Mouse (Mus musculus): ENCODE measurements around the gene Zmynd10. TPM values are rescaled to one million over a fixed set of nuclear protein-coding genes. Genes with fewer than 3 reads are reported as not detected.

Zmynd10 gene
- total RNA-seq, 2 experiments from 2014 or later: not detected

GRCm38 (mm10) chr9:107538711-107539110, 8.4 kb upstream of the Zmynd10 start:
- no peak for ATAC-seq (replicated peaks; ENCODE audit: low FRiP score, low TSS enrichment, poor library complexity, severe bottlenecking)

GRCm38 (mm10) chr9:107539940-107540339, 7.2 kb upstream of the Zmynd10 start:
- ATAC-seq (replicated peaks; ENCODE audit: low FRiP score, low TSS enrichment, poor library complexity, severe bottlenecking): no peak

- no peak for ATAC-seq (replicated peaks; ENCODE audit: low FRiP score, low TSS enrichment, poor library complexity, severe bottlenecking)
Measured at GRCm38 (mm10) chr9:107540420-107540819, 6.7 kb upstream of the Zmynd10 start.

- ATAC-seq (replicated peaks; ENCODE audit: low FRiP score, low TSS enrichment, poor library complexity, severe bottlenecking): no peak
Measured at GRCm38 (mm10) chr9:107541005-107541404, 6.1 kb upstream of the Zmynd10 start.

GRCm38 (mm10) chr9:107541474-107542351, 5.4 kb upstream of the Zmynd10 start, which contains the start of the genes Cyb561d2 and Nprl2:
Gene Cyb561d2, minus strand, starts transcription at chr9:107542193.
Gene Nprl2, plus strand, starts transcription at chr9:107542226.
- ATAC-seq (replicated peaks; ENCODE audit: low FRiP score, low TSS enrichment, poor library complexity, severe bottlenecking): peak; percentile 77

- peak; percentile 6; the same call in 1 of the 2 replicates for ATAC-seq (replicated peaks; ENCODE audit: low FRiP score, low TSS enrichment, poor library complexity, severe bottlenecking)
Measured at GRCm38 (mm10) chr9:107542352-107542686, 4.8 kb upstream of the Zmynd10 start.

- no peak for ATAC-seq (replicated peaks; ENCODE audit: low FRiP score, low TSS enrichment, poor library complexity, severe bottlenecking)
Measured at GRCm38 (mm10) chr9:107542721-107543120, 4.4 kb upstream of the Zmynd10 start.

- no peak for ATAC-seq (replicated peaks; ENCODE audit: low FRiP score, low TSS enrichment, poor library complexity, severe bottlenecking)
Measured at GRCm38 (mm10) chr9:107543299-107543698, 3.8 kb upstream of the Zmynd10 start.

- ATAC-seq (replicated peaks; ENCODE audit: low FRiP score, low TSS enrichment, poor library complexity, severe bottlenecking): no peak
Measured at GRCm38 (mm10) chr9:107544196-107544700, 2.9 kb upstream of the Zmynd10 start.

- ATAC-seq (replicated peaks; ENCODE audit: low FRiP score, low TSS enrichment, poor library complexity, severe bottlenecking): no peak
Measured at GRCm38 (mm10) chr9:107544729-107545128, 2.4 kb upstream of the Zmynd10 start.

- ATAC-seq (replicated peaks; ENCODE audit: low FRiP score, low TSS enrichment, poor library complexity, severe bottlenecking): no peak
Measured at GRCm38 (mm10) chr9:107545199-107545598, 1.9 kb upstream of the Zmynd10 start.

GRCm38 (mm10) chr9:107545602-107546001, 1.5 kb upstream of the Zmynd10 start:
- no peak for ATAC-seq (replicated peaks; ENCODE audit: low FRiP score, low TSS enrichment, poor library complexity, severe bottlenecking)

- no peak for ATAC-seq (replicated peaks; ENCODE audit: low FRiP score, low TSS enrichment, poor library complexity, severe bottlenecking)
Measured at GRCm38 (mm10) chr9:107547957-107548356, 859 bp downstream of the Zmynd10 start.

- no peak for ATAC-seq (replicated peaks; ENCODE audit: low FRiP score, low TSS enrichment, poor library complexity, severe bottlenecking)
Measured at GRCm38 (mm10) chr9:107548820-107549219, 1.7 kb downstream of the Zmynd10 start.

GRCm38 (mm10) chr9:107549297-107550074, 2.4 kb downstream of the Zmynd10 start:
- no peak for ATAC-seq (replicated peaks; ENCODE audit: low FRiP score, low TSS enrichment, poor library complexity, severe bottlenecking)

- ATAC-seq (replicated peaks; ENCODE audit: low FRiP score, low TSS enrichment, poor library complexity, severe bottlenecking): no peak
Measured at GRCm38 (mm10) chr9:107550491-107551116, 3.5 kb downstream of the Zmynd10 start.

GRCm38 (mm10) chr9:107551117-107551889, 4.2 kb downstream of the Zmynd10 start, which contains the start of gene Rassf1:
Gene Rassf1, plus strand, starts transcription at chr9:107551555.
- peak; percentile 16; the same call in 1 of the 2 replicates for ATAC-seq (replicated peaks; ENCODE audit: low FRiP score, low TSS enrichment, poor library complexity, severe bottlenecking)

GRCm38 (mm10) chr9:107551890-107552355, 4.8 kb downstream of the Zmynd10 start:
- no peak for ATAC-seq (replicated peaks; ENCODE audit: low FRiP score, low TSS enrichment, poor library complexity, severe bottlenecking)
